Mouse (Mus musculus) layer of hippocampus, postnatal 14 days (tissue): ENCODE data around the gene Gm10447. TPM values are rescaled to one million over a fixed set of nuclear protein-coding genes. Genes with fewer than 3 reads are reported as not detected.

ENCODE experiments used
- DNase-seq, 2 experiments: peaks; one replicate each; pipeline ENCODE4 v3.0.0; 2021 to 2022; ENCODE audit warnings: low spot score in 2 of 2, mixed read lengths in 1 of 2
- long read RNA-seq, 2 experiments: library from polyadenylated mRNA; stranded (forward); transcript quantifications; one replicate each; pipeline ENCODE4 v2.0.0; 2021
- total RNA-seq, 2 experiments: library from RNA; stranded (reverse); gene quantifications; 2 replicates each; pipeline ENCODE4 v1.2.3; 2021

The Gm10447 gene
- total RNA-seq = under 1 TPM in 1 of 2 experiments, not detected in 1; 0.26 TPM
- long read RNA-seq, experiment 1 = 0 reads
- long read RNA-seq, experiment 2 = 0 reads

GRCm38 (mm10) chr11:53456474-53457371 lies at the start of gene Gm10447, which contains the start of gene Shroom1:
Gene Gm10447, minus strand, starts transcription at chr11:53457110.
Gene Shroom1, plus strand, starts transcription at chr11:53457205.
- no peak for DNase-seq

GRCm38 (mm10) chr11:53505026-53505663 lies 48.2 kb upstream of the Gm10447 start:
- peak in 1 of 2 experiments; percentile 67 for DNase-seq

DNA sequence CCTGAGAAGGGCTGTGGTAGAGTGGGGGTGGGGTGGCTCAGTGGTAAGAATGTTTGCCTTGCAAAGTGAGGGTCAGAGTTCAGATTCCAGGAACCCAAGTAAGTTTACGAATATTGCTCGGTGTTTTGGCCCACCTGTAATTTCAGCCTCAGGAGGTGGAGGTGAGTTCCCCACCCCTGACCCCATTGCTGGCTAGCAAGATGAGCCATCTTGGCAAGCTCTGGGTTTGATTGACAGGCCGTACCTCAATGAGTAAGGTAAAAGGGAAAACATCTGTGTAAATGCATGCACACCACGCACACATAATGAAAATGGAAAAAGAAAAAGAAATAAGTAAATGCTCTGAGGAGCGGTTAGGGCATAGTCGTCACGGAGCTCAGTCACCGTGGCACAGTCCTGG lies 47.5 kb upstream of the Gm10447 start:
- DNase-seq = no peak

GRCm38 (mm10) chr11:53503738-53504137 lies 46.8 kb upstream of the Gm10447 start:
- no peak for DNase-seq

GRCm38 (mm10) chr11:53502039-53502765 lies 45.3 kb upstream of the Gm10447 start:
- no peak for DNase-seq

- DNase-seq = no peak
Observed at GRCm38 (mm10) chr11:53500569-53500968, 43.7 kb upstream of the Gm10447 start.

GRCm38 (mm10) chr11:53496946-53497345 lies 40.0 kb upstream of the Gm10447 start:
- peak in 1 of 2 experiments; percentile 55 for DNase-seq

GRCm38 (mm10) chr11:53495417-53495816 lies 38.5 kb upstream of the Gm10447 start:
- DNase-seq = no peak

- no peak for DNase-seq
Observed at GRCm38 (mm10) chr11:53493243-53493955, 36.5 kb upstream of the Gm10447 start.

GRCm38 (mm10) chr11:53491954-53492401 lies 35.1 kb upstream of the Gm10447 start:
- no peak for DNase-seq

- DNase-seq = no peak
Observed at GRCm38 (mm10) chr11:53489421-53489820, 32.5 kb upstream of the Gm10447 start.

GRCm38 (mm10) chr11:53489007-53489406 lies 32.1 kb upstream of the Gm10447 start:
- no peak for DNase-seq

DNA sequence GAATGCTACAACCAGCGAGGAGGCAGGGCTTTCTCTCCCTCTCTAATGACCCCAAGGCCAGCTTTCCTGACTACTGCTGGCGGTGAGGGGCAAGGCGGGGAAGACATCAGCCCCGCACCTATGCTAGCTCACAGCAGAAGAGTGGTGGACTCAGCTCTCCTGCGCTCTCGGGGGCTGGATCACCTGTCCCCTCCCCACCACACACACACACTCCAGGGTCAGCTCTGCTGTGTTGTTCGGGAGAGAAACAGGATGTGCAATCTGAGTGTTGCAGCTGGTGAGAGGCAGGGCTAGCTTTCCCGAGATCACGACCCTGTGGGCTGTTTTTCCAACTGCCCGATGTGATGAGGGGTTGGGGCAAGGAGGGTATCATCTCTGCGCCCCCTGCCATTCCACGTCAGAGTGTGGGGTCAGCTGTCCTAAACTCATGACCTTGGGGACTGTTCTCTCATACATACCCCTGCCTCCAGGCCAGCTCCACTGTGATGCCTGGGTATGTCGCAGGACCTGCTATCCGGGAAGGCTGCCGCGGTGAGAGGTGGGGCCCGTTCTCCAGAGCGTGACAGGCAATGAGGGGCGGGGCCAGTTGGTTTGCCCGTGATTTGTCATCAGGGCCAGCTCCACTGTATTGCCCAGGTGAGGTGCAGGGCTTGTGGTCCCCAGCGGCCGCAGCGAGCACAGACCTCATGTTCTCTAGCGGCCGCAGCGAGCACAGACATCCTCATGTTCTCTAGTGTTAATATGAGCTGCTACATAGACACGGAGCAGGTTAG lies 30.1 kb upstream of the Gm10447 start:
- no peak for DNase-seq

- no peak for DNase-seq
Observed at GRCm38 (mm10) chr11:53486351-53486750, 29.4 kb upstream of the Gm10447 start.

DNA sequence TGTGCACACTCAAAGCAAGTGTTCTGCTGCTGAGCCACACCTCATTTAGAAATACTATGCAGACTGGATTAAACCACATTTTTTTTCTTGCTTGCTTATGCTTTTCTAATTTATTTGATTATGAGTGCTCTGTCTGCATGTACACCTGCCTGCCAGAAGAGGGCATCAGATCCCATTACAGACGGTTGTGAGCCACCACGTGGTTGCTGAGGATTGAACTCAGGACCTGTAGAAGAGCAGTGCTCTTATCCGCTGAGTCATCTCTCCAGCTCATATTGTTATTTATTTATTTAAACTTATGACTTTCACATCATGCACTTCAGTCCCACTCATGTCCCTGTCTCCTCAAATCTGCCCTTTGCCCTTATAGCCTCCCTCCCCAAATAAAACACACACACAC lies 28.8 kb upstream of the Gm10447 start:
- DNase-seq = no peak

GRCm38 (mm10) chr11:53483159-53483891 lies 26.4 kb upstream of the Gm10447 start:
- no peak for DNase-seq

DNA sequence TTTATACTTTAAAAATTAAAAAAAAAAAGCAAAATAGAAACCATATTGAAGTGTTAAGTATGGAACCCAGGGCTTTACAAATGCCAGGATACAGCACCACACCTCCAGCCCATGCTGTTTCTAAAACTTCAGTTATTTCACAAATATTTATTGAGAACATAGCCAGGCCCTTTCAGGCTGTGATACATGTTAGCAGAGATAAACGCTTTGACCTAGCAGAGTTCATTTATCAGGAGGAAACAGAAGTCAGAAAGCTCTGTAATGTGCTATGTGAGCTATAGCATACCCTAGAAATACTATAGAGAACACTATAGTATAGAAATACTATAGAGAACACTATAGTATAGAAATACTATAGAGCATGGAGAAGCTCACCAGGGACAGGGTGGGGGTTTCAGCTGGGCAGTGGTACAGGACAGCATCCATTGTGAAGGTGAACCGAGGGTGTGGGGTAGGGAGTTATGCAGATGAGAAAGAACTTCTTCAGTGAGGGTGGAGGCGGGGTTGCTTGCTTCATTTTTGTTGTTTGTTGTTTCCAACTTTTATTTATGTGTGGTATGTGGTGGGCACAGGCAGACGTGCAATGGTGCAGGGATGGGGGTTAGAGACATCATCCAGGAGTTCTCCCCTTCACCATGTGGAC lies 24.3 kb upstream of the Gm10447 start:
- DNase-seq = no peak

DNA sequence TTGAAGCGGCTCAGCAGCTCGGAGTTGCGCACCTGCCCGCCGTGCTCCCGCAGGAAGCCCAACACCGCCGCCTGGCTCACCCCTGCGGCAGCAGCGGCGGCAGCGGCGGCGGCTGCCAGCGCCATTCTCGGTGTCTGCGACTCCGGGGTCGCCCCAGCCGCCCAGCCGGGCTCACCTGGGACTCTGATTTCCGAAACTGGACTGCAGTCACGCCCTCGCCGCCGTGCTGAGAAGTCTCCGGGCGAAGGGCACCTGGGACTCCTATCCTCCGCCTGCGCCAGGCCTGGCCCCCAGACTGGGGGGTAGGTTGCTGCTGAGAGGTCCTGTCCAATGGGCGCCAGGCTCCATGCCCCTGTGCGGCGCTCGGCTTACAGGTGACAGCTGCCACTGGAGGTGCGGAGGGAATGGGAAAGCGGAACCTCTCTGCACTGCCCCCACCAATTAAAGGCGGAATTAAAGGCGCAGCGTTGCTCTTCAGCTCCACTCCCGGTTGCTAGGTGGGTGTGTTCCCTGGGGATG lies 22.9 kb upstream of the Gm10447 start, which contains the start of the genes Gm9945 and Sowaha:
Gene Gm9945, plus strand, starts transcription at position 384 of the 519 bp plus-strand sequence.
Gene Sowaha, minus strand, starts transcription at position 492 of the 519 bp plus-strand sequence.
- peak; percentile 66 to 72 for DNase-seq
